Mouse (Mus musculus) testis, adult 10 weeks (tissue): ENCODE data around the gene Zyx. TPM values are rescaled to one million over a fixed set of nuclear protein-coding genes. Genes with fewer than 3 reads are reported as not detected.

Experiments used
- polyA plus RNA-seq: library from polyadenylated mRNA; stranded (reverse); fragments of 350-450 nt; fragmentation: Illumina TruSeq; extraction: RNeasy Lipid Tissue Mini Kit (QIAGEN cat#74804); gene quantifications from one replicate; pipeline ENCODE4 v1.2.3, GENCODE M21; 2014; ENCODE audit warnings: low read depth, low replicate concordance

Gene Zyx
- 0.85 TPM for polyA plus RNA-seq

GRCm38 (mm10) chr6:42349426-42350020, at the start of gene Zyx:
Zyx (plus strand) TSS chr6:42349630.

GRCm38 (mm10) chr6:42324482-42325267, 24.8 kb upstream of the Zyx start, which contains the start of gene Fam131b:
Fam131b (minus strand) TSS chr6:42324643.

GRCm38 (mm10) chr6:42372816-42373547, 23.6 kb downstream of the Zyx start, which contains the start of gene Epha1:
Epha1 (minus strand) TSS chr6:42373268.

GRCm38 (mm10) chr6:42399938-42400337, 50.5 kb downstream of the Zyx start, which contains the start of gene Tas2r143:
Tas2r143 (plus strand) TSS chr6:42400238.

GRCm38 (mm10) chr6:42405134-42405533, 55.7 kb downstream of the Zyx start, which contains the start of gene Tas2r135:
Tas2r135 (plus strand) TSS chr6:42405434.

Other genes starting within 250 kb of the Zyx start
- not detected for gene Tas2r139, start 208.7 kb upstream of the Zyx start, polyA plus RNA-seq
- gene Tas2r144, start 134.3 kb upstream of the Zyx start, polyA plus RNA-seq = not detected
- 7.8 TPM for gene Gstk1, start 103.7 kb upstream of the Zyx start, polyA plus RNA-seq
- gene Tmem139, start 87.7 kb upstream of the Zyx start, polyA plus RNA-seq = not detected
- 9.7 TPM for gene Casp2, start 84.6 kb upstream of the Zyx start, polyA plus RNA-seq
- 0.77 TPM for gene Clcn1, start 62.9 kb upstream of the Zyx start, polyA plus RNA-seq
- gene Fam131b, start 25.0 kb upstream of the Zyx start, polyA plus RNA-seq = 0.50 TPM
- gene Epha1, start 23.6 kb downstream of the Zyx start, polyA plus RNA-seq = not detected
- not detected for gene Tas2r143, start 50.6 kb downstream of the Zyx start, polyA plus RNA-seq
- gene Tas2r135, start 55.8 kb downstream of the Zyx start, polyA plus RNA-seq = not detected
- gene Tas2r126, start 84.9 kb downstream of the Zyx start, polyA plus RNA-seq = not detected
- not detected for gene Olfr458, start 115.6 kb downstream of the Zyx start, polyA plus RNA-seq
- gene Olfr457, start 126.7 kb downstream of the Zyx start, polyA plus RNA-seq = not detected
- gene Olfr456, start 137.6 kb downstream of the Zyx start, polyA plus RNA-seq = not detected
- gene Olfr455, start 198.0 kb downstream of the Zyx start, polyA plus RNA-seq = not detected
- gene Tcaf3, start 248.1 kb downstream of the Zyx start, polyA plus RNA-seq = not detected